Mouse (Mus musculus) gastrocnemius, adult 18-20 months (tissue): ENCODE measurements at regions not wholly inside any gene's neighbourhood (a gene's known extent, or its start where the extent isn't known, plus 50 kb on each side); places are given as distances from the start of the nearest gene placed in this dataset.
"Not testable (repeated sequence)": the region's sequence is repeated elsewhere in the genome, so short reads cannot be mapped to it uniquely, and the experiment has no call there.

Experiments
- DNase-seq: peaks from one replicate; pipeline ENCODE4 v3.0.0; 2021; ENCODE audit warnings: low spot score

DNA sequence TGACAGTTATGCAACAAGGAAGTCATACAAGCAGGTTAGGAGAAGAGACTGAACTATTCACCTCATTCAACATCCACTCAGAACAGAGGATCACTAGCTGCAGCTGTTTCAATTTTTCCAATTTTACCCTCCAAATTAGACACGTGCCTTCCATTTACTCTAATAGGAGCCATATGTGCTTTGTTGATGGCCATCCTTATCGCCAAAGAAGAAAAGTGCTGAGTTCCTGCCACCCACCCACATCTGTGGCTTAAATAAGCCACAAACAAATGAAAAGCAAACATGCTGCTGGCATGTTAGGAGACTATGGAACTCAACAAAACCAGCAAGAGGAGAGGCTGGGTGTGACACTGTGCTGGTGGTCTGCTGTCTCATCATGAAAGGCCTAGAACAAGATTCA, 1786.1 kb downstream of the 9330182O14Rik start:
- no peak for DNase-seq

DNA sequence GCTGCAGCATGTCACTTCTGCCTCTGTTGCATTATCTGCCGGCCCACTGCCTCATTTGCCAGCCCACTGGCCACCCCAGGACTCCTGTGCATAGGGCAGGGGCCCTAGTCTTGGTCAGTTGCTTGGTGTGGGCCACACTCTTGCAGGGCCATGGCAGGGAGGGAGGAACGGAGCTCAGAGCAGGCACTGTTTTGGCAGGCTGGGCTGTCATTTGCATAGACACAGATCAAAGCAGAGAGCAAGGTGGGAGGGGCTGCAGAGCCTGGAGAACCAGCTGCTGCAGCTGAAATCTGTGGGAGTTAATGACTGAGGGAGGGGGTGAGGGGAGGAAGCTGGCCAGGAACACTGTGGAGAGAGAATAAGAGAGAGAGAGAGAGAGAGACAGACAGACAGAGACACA, 1802.5 kb downstream of the 9330182O14Rik start:
- no peak for DNase-seq

DNA sequence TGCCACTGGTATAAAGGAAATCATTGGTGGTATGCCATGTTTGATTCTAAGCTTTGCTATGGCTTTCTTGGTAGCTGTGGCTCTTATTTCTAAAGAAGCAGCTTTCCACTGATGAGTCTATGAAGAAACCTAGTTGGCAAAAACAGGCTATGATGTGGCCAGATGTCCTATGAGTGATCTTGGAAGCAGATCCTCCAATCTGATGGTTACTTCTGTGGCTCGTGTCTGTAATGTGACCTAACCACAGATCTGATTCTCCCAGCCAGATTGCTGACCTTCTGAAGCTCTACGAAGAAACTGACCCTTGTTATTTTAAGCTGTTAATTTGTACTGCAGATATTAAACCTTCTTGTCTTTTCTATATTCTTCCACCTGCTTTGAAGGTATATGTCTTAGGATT, 1811.1 kb downstream of the 9330182O14Rik start:
- peak; percentile 69 for DNase-seq

DNA sequence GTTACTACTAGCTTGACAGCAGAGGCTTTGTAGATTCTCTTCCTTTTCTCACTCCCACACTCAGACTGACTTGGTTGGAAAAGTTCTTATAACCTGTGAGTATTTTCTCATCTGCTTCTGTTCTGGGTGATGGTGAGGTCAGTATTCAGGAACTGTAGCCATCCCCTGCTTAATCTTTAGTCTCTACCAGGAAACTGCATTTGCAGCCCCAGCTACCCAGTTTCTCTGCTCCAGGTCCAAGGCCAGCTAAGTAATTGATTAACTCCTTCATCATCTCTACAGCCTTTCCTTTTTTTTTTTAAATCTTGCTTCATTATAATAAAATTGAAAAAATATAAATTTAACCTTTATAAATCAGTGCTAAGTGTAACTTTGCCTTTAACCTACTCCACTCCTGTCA, 1813.7 kb downstream of the 9330182O14Rik start:
- DNase-seq, result no peak

DNA sequence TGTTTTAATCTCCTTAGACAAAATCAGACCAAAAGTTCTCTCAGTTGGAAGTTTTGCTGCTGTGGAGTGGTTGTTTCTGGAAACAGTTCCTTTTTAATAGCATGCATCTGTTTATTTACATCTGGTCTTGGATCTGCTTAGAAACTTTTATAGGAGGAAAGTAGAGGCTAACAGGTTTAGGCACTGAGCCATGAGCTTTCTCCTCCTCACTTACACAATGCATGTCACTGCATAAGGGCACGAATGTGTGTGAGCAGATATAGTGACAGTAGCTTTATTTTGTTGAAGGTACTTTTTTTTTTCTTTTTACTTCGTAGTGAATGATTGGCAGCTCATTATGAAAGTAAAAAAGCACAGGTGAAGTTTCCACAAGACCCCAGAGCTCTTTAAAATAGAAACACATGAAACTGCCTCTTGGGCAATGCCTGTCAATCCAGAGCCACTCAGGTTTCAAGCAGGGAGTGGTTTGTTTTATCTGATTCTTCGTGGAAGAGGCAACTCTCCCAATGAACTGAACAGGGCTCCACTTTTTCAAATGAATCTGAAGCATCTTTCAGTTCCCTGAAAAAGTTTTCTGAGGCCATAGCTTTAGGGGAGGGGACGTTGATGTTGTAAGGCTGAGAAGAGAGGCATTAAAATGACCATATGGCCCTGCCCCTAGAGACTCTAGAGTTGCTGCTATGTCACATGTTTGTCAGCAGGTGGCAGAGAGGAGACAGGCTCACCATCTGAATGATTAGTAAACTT, 1814.4 kb downstream of the 9330182O14Rik start:
- DNase-seq, result peak; percentile 37

DNA sequence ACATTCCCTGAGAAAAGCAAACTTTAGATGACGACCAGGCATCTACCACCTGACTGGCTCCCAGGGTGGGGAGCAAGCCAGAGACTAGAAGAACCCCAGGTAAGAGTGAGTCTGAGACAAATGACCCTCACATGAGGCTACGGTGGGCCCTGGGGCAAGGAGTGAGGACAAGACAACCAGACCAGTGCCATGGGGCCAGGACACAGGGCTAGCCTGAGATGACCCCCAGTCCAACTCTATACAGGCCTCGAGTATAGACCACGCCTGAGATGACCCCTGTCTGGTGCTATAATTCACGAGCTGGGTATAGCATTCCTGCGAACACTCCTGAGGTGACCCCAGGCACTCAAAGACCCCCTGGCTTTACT, 1814.9 kb downstream of the 9330182O14Rik start:
- DNase-seq, result no peak

DNA sequence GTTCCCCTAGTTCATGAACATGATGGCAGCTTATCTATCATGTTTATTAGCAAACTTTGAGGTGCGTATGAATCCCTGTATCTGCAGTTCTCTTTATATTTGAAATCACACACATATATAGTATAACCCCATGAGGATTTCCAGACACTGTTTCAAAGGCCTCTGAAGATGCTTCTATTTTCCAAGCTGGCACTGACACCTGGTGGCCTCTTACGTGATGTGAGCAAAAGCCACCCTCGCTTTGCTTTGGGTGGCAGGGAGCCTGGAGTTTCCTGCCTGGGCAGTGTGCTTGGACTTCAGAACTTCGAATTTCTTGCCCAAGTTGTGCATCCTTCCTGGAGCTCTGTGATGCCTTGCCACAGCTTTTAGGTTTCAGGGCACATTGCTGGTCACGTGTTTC, 1817.1 kb downstream of the 9330182O14Rik start:
- peak; percentile 54 for DNase-seq

DNA sequence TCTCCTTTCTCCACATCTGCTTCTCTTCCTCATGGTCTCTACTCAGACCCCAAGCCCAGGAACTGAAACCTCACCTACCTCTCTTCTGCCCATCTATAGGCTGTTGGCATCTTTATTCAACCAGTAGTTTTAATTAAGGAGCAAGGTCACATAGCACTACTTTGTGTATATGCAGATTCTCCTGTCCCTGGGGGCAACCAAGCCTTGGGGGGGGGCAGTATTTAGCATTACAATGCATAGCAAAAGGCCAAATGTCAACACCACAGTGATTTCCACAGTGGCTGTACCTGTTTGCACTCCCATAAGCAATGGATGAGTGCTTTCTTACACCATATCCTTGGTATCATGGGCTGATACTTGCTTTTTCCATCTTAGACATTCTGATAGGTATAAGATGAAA, 1826.4 kb downstream of the 9330182O14Rik start:
- no peak for DNase-seq

DNA sequence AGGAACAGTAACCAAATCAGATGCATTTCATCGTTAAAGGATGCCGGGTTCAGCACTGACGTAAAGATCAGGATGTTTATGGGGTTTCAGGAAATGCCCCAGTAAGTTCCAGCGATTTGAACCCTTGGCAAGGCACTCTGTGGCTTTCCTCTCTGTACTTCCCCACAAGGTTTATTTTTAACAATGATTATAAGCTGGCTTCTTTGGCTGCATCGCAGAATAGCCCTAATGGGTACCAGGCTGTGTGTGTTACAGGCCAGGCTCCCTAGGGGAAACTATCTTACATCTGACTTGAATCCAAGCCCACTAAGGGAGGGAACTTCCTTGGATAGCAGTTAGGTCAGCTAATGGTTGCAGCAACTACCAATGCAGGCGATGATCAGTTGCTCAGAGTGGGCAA, 1836.7 kb downstream of the 9330182O14Rik start:
- peak; percentile 30 for DNase-seq

DNA sequence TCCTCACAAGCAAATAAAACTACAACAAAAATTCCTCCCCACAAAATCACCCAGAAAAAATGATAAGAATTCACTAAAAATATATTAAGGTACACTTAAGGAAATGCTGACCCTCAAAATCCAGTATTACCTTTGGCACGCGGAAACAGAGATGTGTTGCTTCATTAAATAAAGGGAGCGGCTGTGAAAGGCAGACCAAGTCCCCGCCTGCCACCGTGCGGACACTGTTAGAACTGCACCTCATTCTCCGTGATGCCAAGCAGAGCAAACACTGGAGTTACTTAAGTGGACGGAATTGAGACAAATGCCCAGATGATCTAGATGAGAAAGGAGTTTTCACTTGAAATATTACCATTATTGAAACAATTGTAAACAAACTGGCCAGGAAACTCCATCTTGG, 1839.1 kb downstream of the 9330182O14Rik start:
- DNase-seq, result peak; percentile 89

DNA sequence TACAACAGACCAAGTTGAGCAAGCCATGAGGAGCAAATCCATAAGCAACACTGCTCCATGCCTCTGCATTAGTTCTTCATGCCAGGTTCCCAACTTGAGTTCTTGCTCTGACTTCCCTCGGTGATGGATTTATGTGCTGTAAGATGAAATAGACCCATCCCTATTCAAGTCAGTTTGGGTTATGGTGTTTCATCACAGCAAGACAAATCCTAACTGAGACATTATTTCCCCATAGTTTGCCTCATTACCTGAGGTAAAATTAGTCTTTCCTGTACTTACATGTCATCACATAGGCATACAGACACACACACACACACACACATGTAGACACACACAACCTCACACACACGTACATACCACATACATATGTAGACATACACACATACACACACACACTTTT, 1843.0 kb downstream of the 9330182O14Rik start:
- no peak for DNase-seq

DNA sequence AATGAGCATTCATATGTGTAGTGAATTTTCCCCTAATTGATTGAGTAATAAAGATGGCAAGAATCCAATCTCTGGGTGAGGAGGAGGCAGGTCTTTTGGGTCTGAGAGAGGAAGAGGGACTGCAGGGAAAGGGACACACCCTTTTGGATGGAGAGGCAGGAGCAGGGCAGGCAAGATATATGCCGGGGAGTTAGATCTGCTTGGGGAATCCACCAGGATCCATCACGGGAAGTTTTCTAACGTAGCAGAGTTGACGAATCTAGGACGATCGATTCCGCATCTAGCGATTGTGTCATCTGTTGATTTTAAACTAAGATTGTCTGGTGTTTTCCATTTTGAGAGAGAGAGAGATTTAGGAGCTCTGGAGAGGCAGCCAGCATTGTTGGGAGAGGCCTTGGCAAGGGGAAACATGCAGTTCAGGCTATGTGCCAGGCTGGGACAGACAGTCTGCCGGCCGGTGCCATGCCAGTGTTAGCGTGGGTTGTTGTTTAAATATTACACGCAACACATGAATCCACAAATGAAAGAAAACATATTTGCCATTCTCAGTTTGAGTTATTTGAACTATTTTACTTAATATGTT, 1843.6 kb downstream of the 9330182O14Rik start:
- no peak for DNase-seq

DNA sequence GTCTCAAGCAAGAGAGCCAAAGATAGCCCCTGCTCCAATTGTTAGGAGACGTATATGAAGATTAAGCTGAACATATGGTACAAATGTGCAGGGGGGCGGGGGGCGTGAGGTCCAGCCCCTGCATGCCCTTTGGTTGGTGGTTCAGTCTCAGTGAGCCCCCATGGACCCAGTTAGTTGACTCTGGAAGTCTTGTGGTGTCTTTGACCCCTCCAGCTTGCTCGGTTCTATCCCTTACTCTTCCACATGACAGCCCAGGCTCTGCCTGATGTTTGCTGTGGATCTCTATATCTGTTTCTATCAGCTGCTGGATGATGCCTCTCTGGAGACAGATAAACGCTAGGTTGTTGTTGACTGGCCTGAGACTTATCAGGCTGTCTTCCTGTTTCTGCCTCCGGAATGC, 1849.1 kb downstream of the 9330182O14Rik start:
- no peak for DNase-seq

DNA sequence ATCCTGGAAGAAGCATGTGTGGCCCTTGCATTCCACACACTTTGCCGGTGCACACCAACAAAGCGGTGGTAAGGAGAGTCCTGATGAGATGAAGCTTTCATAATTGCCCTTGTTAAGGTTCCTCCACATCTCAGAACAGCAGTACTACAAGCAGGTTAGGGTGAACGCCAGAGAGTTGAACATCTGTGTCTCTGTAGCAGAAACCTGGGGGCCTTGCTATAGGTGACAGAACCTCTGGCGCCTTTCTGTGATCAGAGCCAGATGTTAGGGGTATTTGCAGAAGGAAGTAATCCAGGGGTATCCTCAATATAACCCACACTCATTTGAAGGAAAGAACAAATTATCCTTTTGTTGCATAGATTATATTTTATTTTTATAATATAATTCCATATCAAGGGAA, 1850.1 kb downstream of the 9330182O14Rik start:
- no peak for DNase-seq

DNA sequence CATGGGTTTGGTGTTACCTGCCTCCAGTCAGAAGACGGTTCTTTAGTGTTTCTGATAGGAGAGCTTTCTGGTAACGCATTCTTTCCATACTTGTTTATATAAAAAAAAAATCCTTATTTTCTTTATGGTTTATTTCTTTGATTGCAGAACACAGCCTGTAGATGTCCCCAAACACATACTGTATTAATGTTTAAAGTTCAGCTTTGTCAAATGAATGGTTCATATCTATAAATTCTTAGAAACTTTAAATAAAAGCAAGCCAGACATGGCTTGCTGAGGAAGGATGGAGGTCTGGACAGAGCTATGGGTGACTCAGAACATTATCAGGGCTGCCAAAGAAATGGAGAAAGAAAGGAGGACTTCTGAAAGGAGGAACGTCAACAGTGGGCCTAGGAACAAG, 1852.1 kb downstream of the 9330182O14Rik start:
- no peak for DNase-seq

DNA sequence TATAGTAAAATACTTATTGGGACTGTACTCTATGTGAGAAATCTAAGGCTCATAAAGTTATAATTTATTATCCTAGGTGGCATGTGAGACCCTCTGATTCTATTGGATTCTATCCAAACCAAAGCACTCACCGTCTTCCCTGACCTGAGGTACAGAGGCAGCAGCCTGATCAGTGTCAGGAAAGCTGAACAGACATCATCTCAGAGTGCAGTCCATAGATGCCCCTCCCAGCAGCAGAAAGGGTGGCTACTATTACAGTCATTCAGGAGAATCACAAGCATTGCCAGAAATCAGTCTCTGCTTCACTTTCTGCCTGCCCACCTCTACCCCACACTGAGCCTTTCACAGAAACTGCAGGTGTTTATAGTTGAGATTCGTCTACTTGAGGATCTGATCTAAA, 1854.9 kb downstream of the 9330182O14Rik start:
- no peak for DNase-seq

DNA sequence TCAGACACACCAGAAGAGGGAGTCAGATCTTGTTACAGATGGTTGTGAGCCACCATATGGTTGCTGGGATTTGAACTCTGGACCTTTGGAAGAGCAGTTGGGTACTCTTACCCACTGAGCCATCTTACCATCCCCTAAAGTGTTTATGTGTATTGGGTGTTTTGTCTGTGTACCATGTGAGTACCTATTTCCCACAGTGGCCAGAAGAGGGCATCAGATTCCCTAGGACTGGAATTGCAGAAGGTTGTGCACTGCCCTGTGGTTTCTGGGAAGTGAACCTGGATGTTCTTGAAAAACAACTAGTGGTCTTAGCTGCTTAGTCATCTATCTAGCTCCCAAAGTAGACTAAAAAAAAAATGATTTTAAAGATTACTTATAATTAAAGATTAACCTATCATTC, 1857.7 kb downstream of the 9330182O14Rik start:
- no peak for DNase-seq

DNA sequence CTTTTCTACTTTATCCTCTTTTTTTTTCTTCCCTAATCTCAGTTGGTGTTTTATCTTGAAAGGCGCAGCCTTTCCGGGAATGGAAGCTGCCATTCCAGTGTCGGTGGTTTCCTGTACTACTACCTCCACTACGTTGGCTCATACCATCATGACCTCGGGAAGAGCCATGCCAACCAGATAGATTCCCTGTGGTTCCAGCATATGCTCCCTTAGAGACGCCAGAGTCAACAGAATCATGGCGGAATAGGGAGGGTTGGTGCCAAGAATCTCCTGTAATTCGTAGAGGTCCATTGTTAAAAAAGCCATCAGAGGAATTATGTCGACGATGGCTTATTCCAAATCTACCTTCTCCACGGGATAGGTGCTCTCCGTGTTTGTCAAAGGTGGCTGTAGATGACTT, 1898.1 kb downstream of the 9330182O14Rik start:
- not testable (repeated sequence) for DNase-seq

DNA sequence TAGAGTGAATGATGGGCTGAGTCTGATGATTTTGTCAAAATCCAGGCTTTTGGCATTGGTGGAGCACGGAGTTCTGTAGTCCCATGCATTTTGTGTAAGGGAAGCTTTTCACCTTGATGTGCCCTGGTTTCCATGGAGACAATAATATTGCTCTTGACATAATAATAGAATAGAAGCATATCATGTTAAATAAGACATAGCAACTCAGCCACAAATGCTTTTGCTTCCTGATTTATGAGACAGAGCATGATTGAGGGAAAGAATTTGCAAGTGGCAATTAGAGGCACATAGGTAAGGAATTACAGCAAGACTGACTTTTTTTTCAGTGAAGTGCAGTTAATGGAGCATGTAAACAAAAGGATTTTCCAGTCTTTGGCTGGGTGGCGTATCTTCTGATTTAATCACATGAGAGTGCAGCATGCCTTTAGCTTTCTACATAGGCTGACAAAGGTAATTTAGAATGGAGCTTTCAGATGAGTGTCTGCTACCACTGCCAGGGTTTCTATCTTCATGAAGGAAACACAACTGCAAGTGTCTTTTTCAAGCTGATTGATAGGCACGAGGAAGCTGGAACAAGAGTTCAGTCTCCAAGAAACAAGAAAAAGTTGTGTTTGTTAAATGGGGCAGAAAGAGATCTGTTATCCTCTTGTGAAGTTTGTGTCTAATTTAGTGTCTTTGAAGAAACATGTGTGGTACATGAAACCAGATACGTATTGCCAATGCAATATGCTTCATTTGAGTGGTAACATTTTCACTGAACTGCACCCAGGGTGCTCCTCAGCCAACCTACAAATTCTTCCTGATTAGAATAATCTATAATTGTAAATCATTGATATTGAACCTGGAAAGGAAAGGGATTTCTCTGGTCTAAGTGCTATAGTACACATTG, 1913.2 kb downstream of the 9330182O14Rik start:
- DNase-seq, result no peak

DNA sequence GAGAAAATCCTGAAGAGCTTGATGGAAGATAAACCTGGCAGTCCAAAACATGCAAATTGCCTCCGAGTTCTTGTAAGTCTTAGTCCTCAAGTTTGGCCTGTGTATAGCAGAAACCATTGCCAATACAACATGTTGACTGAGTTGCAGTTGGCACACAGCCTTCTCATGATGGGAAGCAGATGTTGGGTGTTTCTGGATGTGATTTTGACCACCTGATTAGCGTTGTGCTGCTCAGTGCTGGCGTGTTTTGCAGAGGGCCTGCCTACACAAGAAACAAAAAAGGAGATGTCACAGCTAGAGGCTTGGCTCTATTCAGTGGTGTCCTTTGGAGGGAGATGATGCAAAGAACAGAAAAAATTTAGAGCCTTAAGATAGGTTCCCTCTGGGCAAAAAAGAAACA, 1922.6 kb downstream of the 9330182O14Rik start:
- DNase-seq, result peak; percentile 70

DNA sequence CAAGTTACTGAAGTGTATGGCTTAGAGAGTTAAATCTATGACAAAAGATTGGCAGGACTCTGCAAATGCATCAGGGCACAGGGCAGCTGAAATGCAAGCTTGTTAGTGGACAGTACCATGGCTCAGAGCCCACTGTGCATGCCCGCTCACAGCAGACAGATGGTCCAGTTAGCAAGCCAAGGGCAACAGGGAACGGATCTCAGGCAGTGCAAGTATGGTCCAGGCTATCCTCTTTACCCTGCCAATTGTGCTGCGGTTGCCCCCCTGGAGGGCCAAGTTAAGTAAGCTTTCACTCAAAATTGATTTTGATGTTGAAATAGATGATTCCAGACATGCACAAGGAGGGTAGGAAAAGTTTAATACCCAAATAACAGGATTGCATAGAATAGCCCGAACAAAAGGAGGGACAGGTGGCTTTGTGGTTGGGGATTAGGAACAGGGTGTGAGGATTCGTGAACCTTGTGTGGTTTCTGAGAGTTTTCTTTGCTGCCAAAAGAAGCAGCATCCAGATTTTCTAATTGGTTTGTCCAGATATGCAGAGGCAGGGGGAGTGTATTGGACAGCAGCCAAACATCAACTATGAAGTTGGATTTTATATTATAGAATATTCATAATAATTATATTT, 1934.2 kb downstream of the 9330182O14Rik start:
- no peak for DNase-seq

DNA sequence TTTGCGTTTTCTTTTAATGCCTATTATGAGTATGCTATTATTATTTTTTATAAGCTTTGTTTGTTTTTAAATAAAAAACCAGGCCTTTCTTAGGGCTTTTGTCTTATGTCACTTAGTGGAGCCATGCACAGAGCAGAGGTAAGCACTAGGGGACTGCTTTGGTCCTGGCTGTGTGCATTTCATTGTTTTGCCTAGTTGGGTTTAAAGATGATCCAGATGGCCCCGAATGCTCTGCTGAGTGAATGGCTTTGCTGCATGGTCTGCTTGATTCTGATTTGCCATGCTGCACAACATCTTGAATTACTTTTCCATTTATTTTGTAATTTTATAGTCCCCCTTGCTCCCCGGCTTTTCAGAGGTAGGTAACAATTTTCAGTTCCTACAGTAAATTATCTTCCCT, 1934.9 kb downstream of the 9330182O14Rik start:
- DNase-seq, result no peak
